Mouse (Mus musculus): ENCODE results near the gene Trim2.

DNA sequence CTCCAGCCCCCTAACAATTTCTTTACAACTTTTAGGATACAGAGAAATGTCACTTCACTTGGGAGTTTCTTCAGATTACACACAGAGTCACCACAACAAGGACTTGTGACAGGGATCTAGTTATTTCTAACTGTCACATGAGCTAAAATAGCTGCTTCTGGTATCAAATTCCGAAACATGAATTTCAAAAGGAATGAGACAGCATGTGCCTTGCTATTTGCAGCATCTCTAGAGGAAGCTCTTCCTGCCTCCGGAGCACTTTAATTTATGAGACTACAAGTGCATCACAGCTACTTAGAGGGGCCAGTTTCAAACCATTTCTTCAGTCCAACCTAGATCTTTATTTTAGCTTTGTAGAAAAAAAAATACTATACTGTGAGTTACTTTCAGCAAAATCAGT, 179.2 kb downstream of the Trim2 start:
- TF ChIP-seq POLR2A (IDR thresholded peaks at IDR 0.05; ENCODE audit: low read depth, low read length) (no peak), CTCF (IDR thresholded peaks at IDR 0.05; ENCODE audit: borderline replicate concordance, insufficient read depth, low read length) (no peak)
